Mouse (Mus musculus) megakaryocyte, embryonic 14.5 days (primary cell): ENCODE measurements around the gene Pdpk1. TPM values are rescaled to one million over a fixed set of nuclear protein-coding genes. Genes with fewer than 3 reads are reported as not detected.

Source experiments
- H3K27me3 ChIP-seq: replicated peaks from 2 replicates; pipeline ENCODE3; 2012; ENCODE audit warnings: inconsistent platforms
- H3K36me3 ChIP-seq: replicated peaks from 2 replicates; pipeline ENCODE3; 2012; ENCODE audit warnings: low read length, inconsistent platforms, mixed read lengths
- H3K4me1 ChIP-seq: 2 replicates; pipeline ENCODE4 v1.6.1; 2012; ENCODE audit warnings: inconsistent platforms
- H3K4me3 ChIP-seq: replicated peaks from 2 replicates; pipeline ENCODE3; 2012; ENCODE audit warnings: moderate library complexity, mild to moderate bottlenecking, inconsistent platforms
- H3K9me3 ChIP-seq: 2 replicates; pipeline ENCODE4 v1.6.1; 2012; ENCODE audit warnings: inconsistent platforms
- FLI1 ChIP-seq: IDR thresholded peaks from 2 replicates; pipeline ENCODE4 v1.6.1; 2012; ENCODE audit warnings: low read length, inconsistent platforms, mixed read lengths
- GATA1 ChIP-seq: IDR thresholded peaks from 3 replicates; pipeline ENCODE4 v1.6.1; 2012; ENCODE audit warnings: mixed read lengths, low read length, inconsistent platforms, borderline replicate concordance
- polyA plus RNA-seq: library from polyadenylated mRNA; stranded (reverse); fragments of >175 nt; gene quantifications from 2 replicates; pipeline ENCODE4 v1.2.3, GENCODE M21; 2012; ENCODE audit warnings: low replicate concordance; ENCODE audit not compliant: insufficient read depth

Gene Pdpk1
- polyA plus RNA-seq, 1 experiment = 11.7 TPM

DNA sequence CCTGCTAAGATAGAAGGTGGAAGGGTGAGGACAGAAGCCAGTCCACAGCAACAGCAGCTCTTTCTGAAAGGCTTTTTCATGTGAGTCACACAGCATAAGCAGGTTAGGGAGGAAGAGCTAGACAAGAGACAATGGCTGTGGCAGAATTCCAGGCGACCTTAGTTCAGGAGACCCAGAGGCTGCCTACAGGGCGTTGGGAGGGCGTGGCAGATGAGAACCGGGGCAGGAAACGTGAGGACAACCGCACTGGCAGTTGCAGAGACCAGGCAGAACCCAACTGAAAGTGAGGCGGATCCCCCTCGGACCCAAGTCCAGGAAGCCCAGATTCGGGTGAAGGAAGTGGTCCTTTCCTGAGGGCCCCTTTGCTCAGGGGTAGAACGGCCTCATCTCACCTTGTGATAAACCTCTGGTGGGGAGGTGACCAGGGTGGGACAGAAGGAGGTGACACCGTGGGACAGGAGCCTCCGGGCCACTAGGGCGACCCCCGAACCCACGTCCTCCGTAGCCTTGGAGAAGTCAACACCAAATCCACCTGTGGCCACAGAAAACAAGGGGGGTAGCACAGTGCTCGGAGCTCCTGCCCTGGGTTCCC is 12.0 kb upstream of the Pdpk1 start:
- Histone ChIP-seq H3K27me3 (no peaks in the 10 kb centered on the region), H3K36me3 (peaks cover 65% of the 10 kb centered on the region), H3K9me3 (no peaks in the 10 kb centered on the region), H3K4me3 (peak overlapping the region; percentile 92), H3K4me1 (peaks cover 67% of the 10 kb centered on the region)
- TF ChIP-seq FLI1 (no peak), GATA1 (no peak)

DNA sequence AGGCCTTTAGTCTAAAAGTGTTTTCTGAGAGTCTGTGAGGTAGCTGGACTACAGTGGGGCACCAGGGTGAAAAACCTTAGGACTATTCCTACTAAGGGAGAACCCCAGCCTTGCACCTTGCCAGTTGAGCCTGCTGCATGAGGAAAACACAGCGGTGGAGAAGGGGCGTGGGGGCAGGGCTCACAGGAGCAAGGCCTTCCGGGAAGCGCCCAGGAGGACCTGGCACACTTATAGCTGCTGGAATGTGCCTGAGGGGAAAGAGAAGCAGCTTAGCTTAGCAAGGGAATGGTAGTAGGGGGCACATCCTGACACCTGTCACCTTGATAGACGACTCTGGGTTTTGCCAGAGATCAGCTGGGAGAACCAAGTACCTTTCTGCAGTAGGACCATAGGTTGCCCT is 10.7 kb upstream of the Pdpk1 start:
- TF ChIP-seq FLI1 (no peak), GATA1 (no peak)
- Histone ChIP-seq H3K27me3 (no peaks in the 10 kb centered on the region), H3K4me1 (peaks cover 60% of the 10 kb centered on the region), H3K9me3 (no peaks in the 10 kb centered on the region), H3K4me3 (peak overlapping the region; percentile 74), H3K36me3 (peaks cover 65% of the 10 kb centered on the region)

DNA sequence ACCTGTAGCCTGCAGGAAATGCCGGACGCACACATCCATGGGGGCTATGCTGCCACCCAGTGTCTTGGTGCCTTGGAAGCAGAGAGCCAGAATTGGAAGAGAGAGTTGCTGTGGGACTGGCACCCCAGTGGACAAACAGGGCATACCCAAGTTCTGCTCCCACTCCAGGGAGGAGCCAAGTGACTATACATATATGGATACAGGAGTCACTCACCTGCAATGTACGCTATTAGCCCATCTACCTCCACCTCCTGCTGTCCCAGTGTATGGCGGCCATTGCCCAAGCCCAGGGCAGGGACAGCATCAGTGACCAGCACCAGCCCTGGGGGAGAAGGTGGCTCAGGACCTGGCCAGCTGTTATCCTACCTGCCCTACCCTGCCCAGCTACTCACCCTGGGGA is 6.8 kb upstream of the Pdpk1 start:
- peaks cover 72% of the 10 kb centered on the region for H3K36me3 ChIP-seq
- no peaks in the 10 kb centered on the region for H3K9me3 ChIP-seq
- no peak overlapping the region for H3K4me3 ChIP-seq
- no peak for TF ChIP-seq GATA1
- no peak for TF ChIP-seq FLI1
- H3K27me3 ChIP-seq = no peaks in the 10 kb centered on the region
- peaks cover 40% of the 10 kb centered on the region for H3K4me1 ChIP-seq

DNA sequence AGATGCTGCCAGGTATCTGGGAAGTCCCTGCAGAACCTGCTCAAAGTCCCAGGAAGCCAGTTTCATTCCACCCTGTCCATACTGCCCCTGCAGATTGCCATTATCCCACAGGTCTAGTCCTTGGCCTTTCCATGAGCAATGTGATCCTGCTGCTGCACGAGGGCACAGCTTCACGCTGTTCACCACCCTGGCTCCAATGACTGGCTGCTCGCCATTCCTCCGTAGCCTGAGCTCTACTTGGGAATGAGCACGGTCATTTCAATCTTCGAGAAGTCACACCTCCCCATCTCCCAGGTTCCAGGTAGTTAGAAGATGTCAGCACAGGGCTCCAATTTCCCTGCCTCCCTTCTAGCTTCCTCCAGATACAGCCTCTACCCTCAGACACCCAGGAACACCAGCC is 6.4 kb upstream of the Pdpk1 start:
- H3K27me3 ChIP-seq = no peaks in the 10 kb centered on the region
- peaks cover 40% of the 10 kb centered on the region for H3K4me1 ChIP-seq
- no peak overlapping the region for H3K4me3 ChIP-seq
- no peaks in the 10 kb centered on the region for H3K9me3 ChIP-seq
- TF ChIP-seq FLI1 (no peak), GATA1 (no peak)
- peaks cover 72% of the 10 kb centered on the region for H3K36me3 ChIP-seq

DNA sequence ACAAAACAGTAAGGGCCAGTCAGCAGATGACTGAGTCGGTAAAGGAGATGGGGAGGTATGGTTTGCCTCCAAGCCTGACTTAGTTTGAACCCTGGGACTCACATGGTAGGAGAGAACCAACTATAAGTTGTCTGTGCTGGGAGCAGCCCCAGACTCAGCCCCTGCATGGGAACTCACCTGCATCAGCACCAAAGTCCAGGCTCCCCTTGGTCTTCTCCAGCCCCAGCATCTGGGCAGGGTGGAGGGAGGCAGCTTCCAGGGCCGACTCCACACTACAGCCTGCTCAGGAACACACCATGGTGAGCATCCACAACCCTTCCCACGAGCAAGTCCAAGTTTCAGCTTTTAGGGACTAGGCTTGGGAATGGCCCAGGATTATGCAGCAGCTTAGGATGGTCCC is 5.7 kb upstream of the Pdpk1 start:
- Histone ChIP-seq H3K9me3 (no peaks in the 10 kb centered on the region), H3K27me3 (no peaks in the 10 kb centered on the region), H3K36me3 (peaks cover 66% of the 10 kb centered on the region), H3K4me1 (peaks cover 39% of the 10 kb centered on the region), H3K4me3 (no peak overlapping the region)
- no peak for TF ChIP-seq FLI1
- no peak for TF ChIP-seq GATA1

DNA sequence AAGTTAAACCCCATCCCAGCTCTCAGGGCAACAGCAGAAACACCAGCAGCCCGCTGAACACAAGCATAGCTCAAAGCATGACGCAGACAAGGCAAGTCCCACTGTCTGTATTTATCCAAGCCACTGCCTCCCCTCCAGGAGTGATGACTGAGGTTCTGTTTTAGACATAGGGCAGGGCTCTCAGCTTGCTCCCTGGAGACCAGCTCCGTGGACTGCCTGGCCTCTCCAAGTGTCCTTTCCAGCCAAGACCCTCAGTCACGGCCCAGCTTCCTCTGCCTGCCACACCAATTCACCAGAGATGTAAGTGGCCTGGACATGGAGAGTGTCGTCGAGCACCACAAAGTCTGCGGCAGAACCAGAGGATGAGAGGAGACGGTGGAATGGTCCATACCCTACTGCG is 5.0 kb upstream of the Pdpk1 start:
- no peak for TF ChIP-seq GATA1
- no peak for TF ChIP-seq FLI1
- Histone ChIP-seq H3K9me3 (no peaks in the 10 kb centered on the region), H3K4me3 (no peak overlapping the region), H3K27me3 (no peaks in the 10 kb centered on the region), H3K36me3 (peaks cover 60% of the 10 kb centered on the region), H3K4me1 (peaks cover 39% of the 10 kb centered on the region)

DNA sequence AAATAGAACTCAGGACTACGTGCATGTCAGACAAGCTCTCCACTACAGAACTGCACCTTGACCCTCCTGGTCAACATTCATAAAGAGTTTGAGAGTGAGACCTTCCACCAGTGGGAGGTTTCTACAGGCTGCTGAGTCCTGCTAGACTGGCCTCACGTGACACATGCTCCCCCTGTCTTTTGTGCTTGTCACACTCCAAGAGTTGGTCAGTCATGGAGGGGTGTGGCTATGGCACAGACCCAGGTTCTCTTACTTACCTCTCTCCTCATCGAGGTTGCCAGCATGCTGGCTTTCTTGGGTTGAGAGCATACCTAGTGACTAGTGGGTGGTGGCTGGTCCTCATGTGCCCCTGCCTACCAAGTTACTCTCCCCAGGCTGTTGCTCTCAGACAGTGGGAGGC is 3.7 kb upstream of the Pdpk1 start:
- peaks cover 56% of the 10 kb centered on the region for H3K36me3 ChIP-seq
- H3K27me3 ChIP-seq = no peaks in the 10 kb centered on the region
- TF ChIP-seq GATA1 = no peak
- no peak for TF ChIP-seq FLI1
- H3K4me3 ChIP-seq = no peak overlapping the region
- no peaks in the 10 kb centered on the region for H3K9me3 ChIP-seq
- H3K4me1 ChIP-seq = peaks cover 40% of the 10 kb centered on the region

DNA sequence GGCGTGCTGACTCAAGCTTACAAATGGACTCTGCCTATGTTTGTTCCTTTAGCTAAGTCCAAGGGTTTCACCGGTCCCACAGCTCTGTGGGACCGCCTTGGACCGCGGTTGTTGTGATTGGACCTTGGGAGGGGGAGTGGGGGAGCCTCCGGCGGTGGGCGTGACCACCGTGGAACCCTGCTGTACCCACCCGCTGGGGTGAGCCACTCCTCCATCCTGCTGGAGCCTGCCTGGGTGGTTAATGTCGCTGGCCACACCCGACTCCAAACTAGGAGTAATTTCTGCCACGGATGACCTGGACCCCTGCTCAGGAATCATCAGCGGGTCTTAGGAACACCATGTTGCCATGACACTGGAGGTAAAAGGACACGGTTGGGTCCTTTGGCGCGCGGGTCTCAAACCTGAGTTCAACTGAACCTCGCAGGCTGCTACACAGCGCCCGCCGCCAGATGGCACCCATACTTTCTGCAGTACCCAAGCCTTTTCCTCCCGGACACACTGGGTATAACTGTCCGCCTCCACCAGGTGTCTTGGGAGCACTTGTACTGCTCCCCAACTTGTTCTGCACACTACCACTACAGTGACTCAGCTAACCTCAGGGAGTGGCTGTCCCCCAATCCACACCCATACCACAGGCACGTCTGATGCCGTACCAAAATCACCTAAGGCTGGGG is 1.3 kb upstream of the Pdpk1 start:
- Histone ChIP-seq H3K36me3 (peaks cover 35% of the 10 kb centered on the region), H3K4me3 (peak overlapping the region; percentile 93), H3K27me3 (no peaks in the 10 kb centered on the region), H3K9me3 (no peaks in the 10 kb centered on the region), H3K4me1 (peaks cover 25% of the 10 kb centered on the region)
- TF ChIP-seq FLI1 = no peak
- TF ChIP-seq GATA1 = no peak

DNA sequence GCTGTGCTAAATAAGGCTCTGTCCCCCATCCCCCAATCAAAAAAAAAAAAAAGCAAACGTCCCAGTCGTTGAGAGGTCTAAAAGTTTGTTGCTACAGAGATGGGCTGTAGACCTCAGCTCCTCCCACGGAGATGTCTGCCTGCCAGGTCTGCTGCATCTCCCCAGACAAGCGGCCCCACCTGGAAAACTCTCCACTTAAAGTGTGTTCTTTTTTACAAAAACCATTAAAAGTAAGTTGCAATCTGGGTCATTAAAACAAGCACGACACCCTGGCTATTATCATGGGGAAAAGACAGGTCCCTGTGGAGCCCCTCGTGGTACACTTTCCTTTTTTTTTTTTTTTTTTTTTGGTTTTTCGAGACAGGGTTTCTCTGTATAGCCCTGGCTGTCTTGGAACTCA is 658 bp upstream of the Pdpk1 start:
- Histone ChIP-seq H3K27me3 (no peaks in the 10 kb centered on the region), H3K4me1 (peaks cover 27% of the 10 kb centered on the region), H3K4me3 (no peak overlapping the region), H3K9me3 (no peaks in the 10 kb centered on the region), H3K36me3 (peaks cover 28% of the 10 kb centered on the region)
- no peak for TF ChIP-seq GATA1
- TF ChIP-seq FLI1 = no peak

DNA sequence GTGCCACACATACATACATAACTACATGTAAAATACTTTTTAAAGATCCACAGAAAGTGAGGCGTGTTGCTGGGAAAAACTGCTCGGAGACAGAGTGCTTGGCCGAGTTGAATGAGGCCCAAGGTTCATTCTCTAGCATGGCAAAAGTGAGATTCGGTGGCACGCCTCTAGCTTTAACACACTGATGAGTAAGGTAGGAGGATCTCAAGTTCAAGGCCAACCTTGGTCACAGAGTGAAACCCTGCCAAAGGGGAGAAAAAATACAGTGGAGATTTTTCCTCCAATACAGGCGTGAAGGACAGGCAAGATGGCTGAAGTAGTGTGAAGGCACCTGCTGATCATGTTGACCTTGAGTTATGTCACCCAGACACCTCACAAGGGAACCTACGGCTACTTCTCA is 1.3 kb downstream of the Pdpk1 start:
- Histone ChIP-seq H3K4me3 (no peak overlapping the region), H3K36me3 (peaks cover 9% of the 10 kb centered on the region), H3K9me3 (no peaks in the 10 kb centered on the region), H3K4me1 (peaks cover 31% of the 10 kb centered on the region), H3K27me3 (no peaks in the 10 kb centered on the region)
- no peak for TF ChIP-seq GATA1
- TF ChIP-seq FLI1 = no peak

DNA sequence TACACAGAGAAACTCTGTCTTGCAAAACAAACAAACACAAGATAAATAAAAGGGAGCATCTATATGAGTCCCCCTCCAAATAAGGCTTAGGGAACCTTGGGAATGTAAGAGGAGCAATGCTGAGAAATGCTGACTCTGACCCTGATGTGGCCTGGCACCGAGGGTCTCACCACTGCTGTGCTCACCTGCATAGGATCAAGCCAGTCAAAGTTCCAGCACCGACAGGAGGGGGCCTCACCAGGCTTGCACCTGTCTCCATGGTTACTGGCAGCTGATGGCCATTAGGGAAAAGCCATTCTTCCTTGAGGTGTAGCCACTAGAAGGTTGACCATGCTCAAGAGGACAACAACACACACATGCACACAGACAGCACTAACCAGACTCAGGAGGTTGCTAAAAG is 7.8 kb downstream of the Pdpk1 start:
- peaks cover 45% of the 10 kb centered on the region for H3K4me1 ChIP-seq
- peaks cover 10% of the 10 kb centered on the region for H3K36me3 ChIP-seq
- no peaks in the 10 kb centered on the region for H3K9me3 ChIP-seq
- H3K27me3 ChIP-seq = no peaks in the 10 kb centered on the region
- no peak for TF ChIP-seq GATA1
- TF ChIP-seq FLI1 = no peak
- no peak overlapping the region for H3K4me3 ChIP-seq
